Mouse (Mus musculus) adrenal gland, postnatal 4 days (tissue): ENCODE data around the gene Pnldc1. TPM values are rescaled to one million over a fixed set of nuclear protein-coding genes. Genes with fewer than 3 reads are reported as not detected.

ENCODE experiments used
- DNase-seq, 2 experiments: peaks; one replicate each; pipeline ENCODE4 v3.0.0; 2021 to 2022; ENCODE audit warnings: low spot score in 2 of 2, mixed read lengths in 2 of 2
- microRNA-seq: library from miRNA; unstranded; fragments of <30 nt; microRNA quantifications from one replicate; pipeline ENCODE4 v1.2.0, GENCODE M21; 2021
- total RNA-seq, 2 experiments: library from RNA; stranded (reverse); gene quantifications; 2 replicates each; pipeline ENCODE4 v1.2.3; 2021

Pnldc1 gene
- total RNA-seq, 2 experiments from 2014 or later = 3.1 to 3.6 TPM

DNA sequence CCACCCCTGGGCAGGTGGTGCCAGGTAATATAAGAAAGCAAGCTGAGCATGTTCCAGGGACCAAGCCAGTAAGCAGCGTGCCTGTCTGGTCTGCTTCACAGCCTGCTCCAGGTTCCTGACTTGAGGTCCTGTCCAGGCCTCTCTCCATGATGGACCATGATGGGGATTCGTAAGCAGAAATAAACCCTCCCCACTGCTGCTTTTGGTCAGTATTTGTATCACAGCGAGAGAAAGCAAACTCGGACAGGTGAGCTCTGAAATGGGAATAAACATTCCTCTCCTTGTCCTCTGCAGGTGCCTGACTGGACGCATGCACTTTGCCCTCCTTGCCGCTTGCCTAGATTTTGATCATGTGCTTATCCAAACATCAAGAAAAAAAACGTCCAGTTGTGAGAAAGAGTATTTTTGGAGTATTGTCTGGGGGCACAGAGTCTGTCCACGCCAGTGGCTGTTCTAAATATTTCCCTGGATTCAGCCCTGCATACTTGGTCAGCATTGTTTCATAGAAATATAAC is 51.0 kb downstream of the Pnldc1 start:
- no peak for DNase-seq

DNA sequence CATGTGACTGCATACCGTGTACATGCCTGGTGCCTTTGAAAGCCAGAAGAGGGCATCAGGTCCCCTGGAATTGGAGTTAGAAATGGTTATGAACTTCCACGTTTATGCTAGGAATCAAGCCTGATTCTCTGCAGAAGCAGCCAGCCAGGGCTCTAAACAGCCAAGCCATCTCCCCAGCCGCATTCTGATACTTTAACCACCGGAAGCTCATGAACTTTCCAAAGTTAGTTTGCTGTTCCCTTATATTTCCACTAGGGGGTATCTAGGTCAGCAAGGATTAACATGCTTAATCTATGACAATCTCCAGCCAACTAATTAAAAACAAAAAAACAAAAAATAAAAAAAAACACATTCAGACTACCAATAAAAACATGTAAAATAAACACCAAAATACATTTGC is 52.0 kb downstream of the Pnldc1 start:
- DNase-seq = no peak

GRCm38 (mm10) chr17:12857395-12857794 is 52.6 kb downstream of the Pnldc1 start:
- DNase-seq = no peak

GRCm38 (mm10) chr17:12854386-12854785 is 55.6 kb downstream of the Pnldc1 start:
- DNase-seq = no peak

DNA sequence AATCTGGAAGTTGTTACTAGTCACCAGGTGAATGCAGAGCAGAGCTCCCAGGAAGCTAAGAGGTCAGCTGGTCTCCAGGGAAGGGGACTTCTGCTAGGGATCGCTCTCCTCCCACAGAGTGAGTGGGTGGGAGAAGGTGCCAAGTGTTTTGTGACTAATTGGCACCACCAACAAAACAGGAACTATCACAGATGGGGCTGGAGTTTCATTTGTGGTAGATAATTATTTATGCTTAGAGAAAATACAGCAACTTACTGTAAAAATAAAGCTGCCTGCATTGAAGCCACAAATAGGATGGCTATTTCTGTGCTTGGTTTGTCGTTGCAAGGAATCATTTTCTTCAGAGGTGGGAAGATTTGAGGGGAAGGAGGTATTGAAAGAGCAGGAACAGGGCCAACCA is 56.2 kb downstream of the Pnldc1 start:
- DNase-seq = no peak

DNA sequence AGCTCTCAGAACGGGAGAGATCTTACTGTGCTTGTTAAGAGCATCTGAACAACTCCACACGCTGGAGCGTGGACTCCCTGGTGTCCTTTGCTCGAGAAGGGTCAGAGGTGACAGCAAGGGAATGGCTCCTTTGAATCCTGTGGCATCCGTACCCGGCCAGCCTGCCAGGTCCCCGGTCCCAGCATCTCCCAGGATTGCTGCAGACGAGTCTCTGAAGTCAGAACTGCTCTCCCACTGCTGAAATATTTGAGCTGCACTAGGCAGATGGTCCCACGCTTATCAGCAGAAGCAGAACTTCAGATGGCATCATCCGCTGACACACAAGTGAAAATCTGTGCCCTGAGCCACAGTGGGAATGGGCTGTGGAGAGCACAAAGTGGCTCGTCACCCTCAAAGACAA is 58.3 kb downstream of the Pnldc1 start:
- DNase-seq = no peak

GRCm38 (mm10) chr17:12849778-12850382 is 60.1 kb downstream of the Pnldc1 start:
- no peak for DNase-seq

- no peak for DNase-seq
These were observed 62.3 kb downstream of the Pnldc1 start for GRCm38 (mm10) chr17:12847736-12848135.

DNA sequence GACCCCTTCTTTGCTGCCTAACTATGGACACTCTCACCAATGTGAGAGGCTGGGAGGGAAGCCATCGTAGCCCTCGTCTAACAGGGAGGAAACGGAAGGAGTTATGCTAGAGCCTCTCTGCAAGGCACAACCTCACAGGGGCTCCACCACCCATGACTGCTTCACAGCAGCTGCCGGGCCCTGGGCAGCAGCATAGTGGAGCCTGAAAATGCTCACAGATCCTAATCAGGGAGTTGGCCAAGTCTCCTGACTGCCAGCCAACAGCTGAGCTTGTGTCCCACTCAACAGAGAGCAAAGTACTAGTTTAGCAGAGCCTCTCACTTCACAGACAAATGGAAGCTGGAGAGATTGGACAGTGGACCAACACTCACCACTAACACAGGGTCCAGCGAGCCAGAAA is 63.6 kb downstream of the Pnldc1 start:
- DNase-seq = no peak

- DNase-seq = no peak
These were observed 64.2 kb downstream of the Pnldc1 start for GRCm38 (mm10) chr17:12845862-12846261.

- no peak for DNase-seq
These were observed 65.5 kb downstream of the Pnldc1 start for GRCm38 (mm10) chr17:12844540-12844939.

DNA sequence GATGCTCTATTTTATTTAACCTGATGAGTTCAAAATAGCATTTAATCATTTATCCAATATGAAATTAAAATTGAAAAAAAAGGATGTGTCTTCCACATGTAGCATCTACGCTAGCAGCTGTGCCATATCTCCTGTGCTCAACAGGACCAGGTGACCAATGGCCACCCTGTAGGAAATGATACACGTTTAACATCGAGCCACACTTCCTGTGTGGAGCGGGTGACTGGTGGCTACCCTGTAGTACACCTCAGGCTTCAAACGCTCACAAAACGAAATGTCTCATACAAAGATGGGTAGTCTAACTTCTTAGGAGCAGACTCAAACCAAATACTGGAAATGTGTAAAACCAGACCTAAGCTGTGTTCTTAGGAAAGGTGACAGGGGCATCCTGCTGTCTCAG is 66.2 kb downstream of the Pnldc1 start:
- DNase-seq = no peak

GRCm38 (mm10) chr17:12839475-12840267 is 70.4 kb downstream of the Pnldc1 start:
- DNase-seq = no peak

Small RNA genes lying within 50 kb of the gene (microRNA-seq; reads per million reads assigned to microRNA genes)
- not detected for gene Gm24085

Other genes with a start within 250 kb of the Pnldc1 start
- gene Slc22a1, start 234.4 kb downstream of the Pnldc1 start, total RNA-seq = 10 to 100 TPM in 1 of 2 experiments, 1 to 10 TPM in 1; 4.5 to 17.4 TPM
- 10 to 100 TPM; 76.4 to 82.0 TPM for gene Igf2r, start 140.6 kb downstream of the Pnldc1 start, total RNA-seq
- not detected for gene Mas1, start 42.1 kb downstream of the Pnldc1 start, total RNA-seq
- under 1 TPM; 0.25 to 0.37 TPM for gene Mrgprh, start 34.2 kb downstream of the Pnldc1 start, total RNA-seq
- gene Tcp1, start 5.5 kb upstream of the Pnldc1 start, total RNA-seq = 100 to 1,000 TPM; 256 to 260 TPM
- 10 to 100 TPM; 86.7 to 89.9 TPM for gene Mrpl18, start 6.1 kb upstream of the Pnldc1 start, total RNA-seq
- gene Acat3, start 30.4 kb upstream of the Pnldc1 start, total RNA-seq = 1 to 10 TPM in 1 of 2 experiments, under 1 TPM in 1; 0.87 to 6.9 TPM
- gene Acat2, start 50.5 kb upstream of the Pnldc1 start, total RNA-seq = 10 to 100 TPM; 56.5 to 57.6 TPM
- gene Wtap, start 83.9 kb upstream of the Pnldc1 start, total RNA-seq = 10 to 100 TPM; 78.3 to 79.2 TPM
- gene Sod2, start 96.6 kb upstream of the Pnldc1 start, total RNA-seq = 100 to 1,000 TPM; 278 to 301 TPM
- under 1 TPM in 1 of 2 experiments, not detected in 1; 0.51 TPM for gene Gpr31b, start 142.1 kb upstream of the Pnldc1 start, total RNA-seq
- gene Tcp10b, start 150.9 kb upstream of the Pnldc1 start, total RNA-seq = 1 to 10 TPM; 1.2 TPM
- gene Unc93a, start 221.6 kb upstream of the Pnldc1 start, total RNA-seq = under 1 TPM; 0.70 to 0.90 TPM